Mouse (Mus musculus) testis, adult 2 months (tissue): Measurements from ENCODE around the gene Dgki. TPM values are rescaled to one million over a fixed set of nuclear protein-coding genes. Genes with fewer than 3 reads are reported as not detected.
A peak's percentile ranks its signal among the peaks of the same experiment; 100 is the strongest.

ENCODE experiments used
- H3K27ac ChIP-seq: fragments of 200-500 bp; 2 replicates; pipeline ENCODE4 v1.5.1; 2012; ENCODE audit warnings: low read depth, low read length; ENCODE audit not compliant: control insufficient read depth, insufficient read depth
- H3K27me3 ChIP-seq: fragments of 200-500 bp; 2 replicates; pipeline ENCODE4 v1.6.1; 2012; ENCODE audit warnings: mild to moderate bottlenecking, low read length, moderate library complexity; ENCODE audit not compliant: control insufficient read depth, insufficient read depth
- H3K36me3 ChIP-seq: fragments of 200-500 bp; 2 replicates; pipeline ENCODE4 v1.6.1; 2012; ENCODE audit warnings: mild to moderate bottlenecking, low read length; ENCODE audit not compliant: control insufficient read depth, insufficient read depth
- H3K4me1 ChIP-seq: fragments of 200-500 bp; 2 replicates; pipeline ENCODE4 v1.6.1; 2012; ENCODE audit warnings: low read length; ENCODE audit not compliant: control insufficient read depth, insufficient read depth
- H3K4me3 ChIP-seq: fragments of 200-500 bp; 2 replicates; pipeline ENCODE4 v1.5.1; 2012; ENCODE audit warnings: low read depth, mild to moderate bottlenecking, low read length, moderate library complexity, mixed read lengths; ENCODE audit not compliant: control insufficient read depth
- CTCF ChIP-seq: fragments of 200-500 bp; IDR thresholded peaks from 2 replicates; pipeline ENCODE4 v1.5.1; 2012; ENCODE audit warnings: low read depth, mild to moderate bottlenecking, inconsistent platforms, low read length, moderate library complexity; ENCODE audit not compliant: control insufficient read depth, insufficient read depth, insufficient replicate concordance
- POLR2A ChIP-seq: fragments of 200-500 bp; IDR thresholded peaks from 2 replicates; pipeline ENCODE4 v1.6.1; 2012; ENCODE audit warnings: low read depth, mild to moderate bottlenecking, inconsistent platforms, low read length, moderate library complexity; ENCODE audit not compliant: control insufficient read depth
- polyA plus RNA-seq: library from polyadenylated mRNA; depleted of rRNA; stranded (reverse); fragments of >200 nt; gene quantifications from 2 replicates; pipeline ENCODE4 v1.2.3, GENCODE M21; 2012; rRNA removed

Dgki gene
- polyA plus RNA-seq, 1 experiment, result 0.10 TPM

GRCm38 (mm10) chr6:36809747-36810285 lies 490.2 kb downstream of the Dgki start, which contains the start of gene Ptn:
TSS of gene Ptn (minus strand) at chr6:36810220.
- no peak within 1 kb of the TSS for H3K27ac ChIP-seq
- H3K36me3 ChIP-seq, result no peaks in the 10 kb centered on the region
- peak within 1 kb of the TSS; percentile 11 for H3K4me3 ChIP-seq
- H3K27me3 ChIP-seq, result no peaks in the 10 kb centered on the region
- peaks cover 2% of the 10 kb centered on the region; the same call in 1 of the 2 replicates for H3K4me1 ChIP-seq
- TF ChIP-seq POLR2A (no peak), CTCF (no peak)

GRCm38 (mm10) chr6:36809311-36809726 lies 490.7 kb downstream of the Dgki start:
- Histone ChIP-seq H3K4me1 (peaks cover 2% of the 10 kb centered on the region; the same call in 1 of the 2 replicates), H3K4me3 (peak overlapping the region; percentile 11), H3K27me3 (no peaks in the 10 kb centered on the region), H3K36me3 (no peaks in the 10 kb centered on the region), H3K27ac (no peak overlapping the region)
- no peak for TF ChIP-seq POLR2A
- TF ChIP-seq CTCF, result no peak

- no peak overlapping the region for H3K27ac ChIP-seq
- H3K4me1 ChIP-seq, result peaks cover 2% of the 10 kb centered on the region; the same call in 1 of the 2 replicates
- H3K4me3 ChIP-seq, result no peak overlapping the region
- no peak for TF ChIP-seq POLR2A
- H3K27me3 ChIP-seq, result no peaks in the 10 kb centered on the region
- no peaks in the 10 kb centered on the region for H3K36me3 ChIP-seq
Measured at GRCm38 (mm10) chr6:36808306-36809058, 491.5 kb downstream of the Dgki start.

DNA sequence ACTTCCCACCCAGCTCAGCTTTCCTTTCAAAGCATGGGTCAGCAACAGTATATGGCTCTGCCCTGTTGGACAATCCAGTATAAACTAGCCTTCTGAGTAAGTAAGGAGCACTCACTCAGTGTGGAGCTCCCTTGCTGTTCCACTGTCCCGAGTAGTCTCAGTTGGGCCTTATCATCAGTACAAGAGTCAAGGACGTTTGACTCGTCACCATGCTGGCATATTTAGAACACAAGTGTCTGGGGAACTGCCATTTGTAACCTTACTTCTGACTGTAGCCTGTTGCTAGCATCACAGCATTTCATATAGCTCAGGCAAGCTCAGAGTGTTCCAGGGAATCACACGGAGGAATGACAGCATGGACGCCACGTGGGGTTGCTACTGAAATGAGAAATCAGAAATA lies 493.1 kb downstream of the Dgki start:
- TF ChIP-seq POLR2A (no peak), CTCF (no peak)
- Histone ChIP-seq H3K4me1 (peaks cover 2% of the 10 kb centered on the region; the same call in 1 of the 2 replicates), H3K27ac (no peak overlapping the region), H3K36me3 (no peaks in the 10 kb centered on the region), H3K4me3 (no peak overlapping the region), H3K27me3 (no peaks in the 10 kb centered on the region)

DNA sequence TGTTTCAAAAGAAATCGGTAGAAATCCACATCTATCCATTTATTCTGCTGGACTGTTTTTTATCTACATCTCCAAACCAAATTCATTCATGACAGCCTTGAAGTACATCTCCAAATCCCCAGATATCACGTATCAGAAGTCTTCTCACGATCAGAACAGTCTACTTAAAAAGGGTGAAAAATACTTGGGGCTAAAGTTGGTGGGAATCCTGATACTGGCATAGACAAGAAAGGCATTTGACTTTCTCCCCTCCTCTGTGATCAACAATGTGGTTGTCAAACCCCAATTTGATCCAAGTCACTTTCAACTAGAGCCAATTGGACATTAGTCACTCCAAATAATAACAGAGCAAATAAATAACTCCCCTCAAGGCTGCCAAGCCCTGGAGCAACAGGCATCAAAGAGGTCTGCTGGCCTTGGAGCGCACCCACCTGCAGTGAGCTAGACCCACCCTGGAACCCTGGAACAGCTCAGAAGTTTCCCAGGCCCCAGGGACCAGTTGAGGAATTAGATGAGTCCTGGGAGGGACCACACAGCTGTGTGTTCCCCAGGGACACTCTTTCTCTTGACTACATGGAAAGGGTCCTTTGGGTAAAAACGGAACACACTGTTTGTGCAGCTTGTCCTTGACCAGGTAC lies 499.6 kb downstream of the Dgki start:
- Histone ChIP-seq H3K4me1 (no peaks in the 10 kb centered on the region), H3K27me3 (no peaks in the 10 kb centered on the region), H3K36me3 (no peaks in the 10 kb centered on the region), H3K27ac (no peak overlapping the region), H3K4me3 (no peak overlapping the region)
- TF ChIP-seq POLR2A (no peak), CTCF (no peak)

DNA sequence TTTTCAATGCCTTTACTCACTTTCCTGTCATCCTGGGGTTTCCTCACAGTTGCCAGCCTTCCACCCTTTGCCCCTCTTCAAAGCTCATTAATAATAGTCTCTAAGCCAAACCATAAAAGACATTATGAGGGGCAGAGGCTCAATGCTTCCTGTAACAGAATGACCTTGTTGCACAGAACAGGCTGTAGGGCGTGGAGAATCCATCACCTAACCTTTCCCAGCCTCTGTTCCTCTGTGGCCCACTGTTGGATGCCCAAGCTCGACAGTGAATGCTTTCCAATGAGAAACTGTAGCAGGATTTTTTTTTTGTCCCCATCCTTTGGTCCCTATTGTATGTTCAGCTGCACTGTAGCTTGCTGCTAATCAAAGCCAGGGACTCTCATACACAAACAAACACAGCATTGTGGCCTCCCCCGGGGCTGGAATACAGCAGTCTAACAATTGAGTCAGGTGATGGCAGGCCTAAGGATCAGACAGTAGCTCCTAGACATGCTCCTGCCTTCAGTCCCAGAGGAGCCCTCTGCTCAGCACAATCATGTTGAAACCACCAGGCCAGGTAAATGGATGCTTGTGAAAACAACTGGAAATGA lies 502.8 kb downstream of the Dgki start:
- no peaks in the 10 kb centered on the region for H3K4me1 ChIP-seq
- no peak overlapping the region for H3K4me3 ChIP-seq
- no peak overlapping the region for H3K27ac ChIP-seq
- H3K36me3 ChIP-seq, result no peaks in the 10 kb centered on the region
- TF ChIP-seq CTCF, result no peak
- no peak for TF ChIP-seq POLR2A
- H3K27me3 ChIP-seq, result no peaks in the 10 kb centered on the region

Other genes starting within 250 kb of the Dgki start
- gene Creb3l2, start 142.0 kb upstream of the Dgki start, polyA plus RNA-seq, result 2.0 and 2.1 TPM in 2 replicates
- gene Akr1d1, start 230.0 kb upstream of the Dgki start, polyA plus RNA-seq, result not detected in 2 replicates